ENCODE assay signal across 25 mouse cellular contexts in the genomic region with DNA sequence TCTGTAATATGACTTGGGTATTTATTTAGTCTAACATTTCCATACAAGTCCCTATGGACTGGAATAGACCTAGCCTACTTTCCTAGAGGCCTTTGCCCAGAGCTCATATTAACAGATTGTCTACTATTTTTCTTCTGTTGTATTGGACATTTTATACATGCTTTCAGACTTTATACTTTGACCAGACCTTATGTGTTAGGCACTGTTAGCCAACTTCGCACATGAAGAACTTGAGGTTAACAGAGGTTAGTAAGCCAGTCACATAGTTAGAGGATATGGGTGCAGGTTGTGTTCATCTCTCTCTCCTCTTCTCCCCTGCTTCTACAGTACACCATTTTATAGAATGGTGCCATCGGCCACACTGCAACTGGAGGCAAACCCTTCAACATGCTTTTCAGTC. TPM values are rescaled to one million over a fixed set of nuclear protein-coding genes. Genes with fewer than 3 reads are reported as not detected.
DNase-seq lines count a peak whose midpoint lies in the region; ATAC-seq and TF ChIP-seq lines count a peak whose summit lies in the region.
"Had no signal": no experiment of that assay in that cellular context is flagged by ENCODE, and none has a peak within 500 bp of the region (broad histone marks: within the 10 kb centered on the region; RNA-seq: fewer than 3 reads in every experiment).

No protein-coding gene starts in this region.

- intact Hi-C loops in gastrocnemius, adult 2 months (cut with DNase I): no loop called here
- intact Hi-C loops in left cerebral cortex, adult 2 months (cut with DNase I): loop anchor here (10.0 kb wide), 1 partner anchor 307 kb away; no protein-coding TSS in a partner anchor

- TF ChIP-seq POLR2A in cortical plate, adult 2 months (IDR thresholded peaks at IDR 0.05; ENCODE audit: extremely low read depth, insufficient read depth, low read length): no peak

- no peak overlapping the region for H3K4me2 ChIP-seq in stomach, postnatal 0 days (replicated peaks; ENCODE audit: low read depth)
- H3K4me2 ChIP-seq: embryonic facial prominence, embryonic 13.5 days; heart, embryonic 13.5 days; hindbrain, embryonic 15.5 days; liver, embryonic 13.5 days; lung, embryonic 14.5 days had no signal

- WGBS in stomach, postnatal 0 days: 89% methylated on average over 2 of the region's 2 CpGs

- H3K27ac ChIP-seq in gastrocnemius, adult 2 months: peak overlapping the region; percentile 78
- peak overlapping the region; percentile 81; the same call in 1 of the 2 replicates for H3K27ac ChIP-seq in left cerebral cortex, adult 2 months
- H3K27ac ChIP-seq in cortical plate, adult 2 months (ENCODE audit: insufficient read depth, low read length): peak overlapping the region; percentile 48; the same call in 1 of the 2 replicates
- H3K27ac ChIP-seq in stomach, postnatal 0 days (replicated peaks): no peak overlapping the region
- H3K27ac ChIP-seq: embryonic facial prominence, embryonic 13.5 days; heart, embryonic 13.5 days; hindbrain, embryonic 15.5 days; liver, embryonic 13.5 days had no signal

- H3K9me3 ChIP-seq in stomach, postnatal 0 days (ENCODE audit: control insufficient read depth, low read length): no peaks in the 10 kb centered on the region
- H3K9me3 ChIP-seq: embryonic facial prominence, embryonic 13.5 days; heart, embryonic 13.5 days; hindbrain, embryonic 15.5 days; liver, embryonic 13.5 days had no signal

- H3K4me1 ChIP-seq in cortical plate, adult 2 months (ENCODE audit: control insufficient read depth, insufficient read depth, low read length): peaks cover 3% of the 10 kb centered on the region
- no peaks in the 10 kb centered on the region for H3K4me1 ChIP-seq in stomach, postnatal 0 days (replicated peaks; ENCODE audit: control insufficient read depth, insufficient read depth)
- H3K4me1 ChIP-seq: heart, embryonic 13.5 days; hindbrain, embryonic 15.5 days; liver, embryonic 13.5 days had no signal

- H3K36me3 ChIP-seq in stomach, postnatal 0 days (ENCODE audit: control insufficient read depth, insufficient read depth, low read length): peaks cover 4% of the 10 kb centered on the region; the same call in 1 of the 2 replicates
- H3K36me3 ChIP-seq: hindbrain, embryonic 15.5 days had no signal

- peak overlapping the region; percentile 45 for H3K4me3 ChIP-seq in gastrocnemius, adult 2 months
- no peak overlapping the region for H3K4me3 ChIP-seq in left cerebral cortex, adult 2 months
- no peak overlapping the region for H3K4me3 ChIP-seq in cortical plate, adult 2 months (ENCODE audit: insufficient read depth, low read length)
- no peak overlapping the region for H3K4me3 ChIP-seq in stomach, postnatal 0 days (ENCODE audit: low read depth, low read length)
- H3K4me3 ChIP-seq: embryonic facial prominence, embryonic 13.5 days; erythroblast, embryonic 14.5 days; heart, embryonic 13.5 days; hindbrain, embryonic 15.5 days; liver, embryonic 13.5 days had no signal

- no peak overlapping the region for H3K9ac ChIP-seq in stomach, postnatal 0 days (ENCODE audit: low read length)
- H3K9ac ChIP-seq: embryonic facial prominence, embryonic 13.5 days; heart, embryonic 13.5 days; hindbrain, embryonic 15.5 days; liver, embryonic 13.5 days; lung, embryonic 14.5 days had no signal

- DNase-seq in gastrocnemius, adult 2 months: no peak
- no peak for DNase-seq in gastrocnemius, postnatal 4 days (ENCODE audit: low spot score in 2 of 2)
- DNase-seq in kidney, adult 9 months: peak; percentile 79
- no peak for DNase-seq in kidney, postnatal 14 days
- DNase-seq in left cerebral cortex, adult 2 months (ENCODE audit: extremely low spot score in 1 of 2, low spot score in 2 of 2): no peak
- no peak for DNase-seq in left cerebral cortex, adult 18-20 months (ENCODE audit: low spot score in 2 of 2)
- DNase-seq in stomach, postnatal 0 days (ENCODE audit: low spot score): no peak
- DNase-seq: cerebellum, adult 11 months; cerebellum, adult 9-10 months; cerebellum, postnatal 36 days; heart, postnatal 10 days; layer of hippocampus, postnatal 36 days; liver, embryonic 13.5 days; lung, embryonic 14.5 days; lung, postnatal 14 days; midbrain, embryonic 14.5 days; retina, postnatal 1 day; right cerebral cortex, postnatal 14 days had no signal

- no peak for TF ChIP-seq CTCF in gastrocnemius, adult 2 months (IDR thresholded peaks at IDR 0.05)
- no peak for TF ChIP-seq CTCF in left cerebral cortex, adult 2 months (IDR thresholded peaks at IDR 0.05)
- no peak for TF ChIP-seq CTCF in cortical plate, adult 2 months (IDR thresholded peaks at IDR 0.05; ENCODE audit: extremely low read depth, insufficient read depth, low read length)
- TF ChIP-seq CTCF in stomach, postnatal 0 days (IDR thresholded peaks at IDR 0.05; ENCODE audit: low read depth): no peak

- H3K27me3 ChIP-seq in stomach, postnatal 0 days (ENCODE audit: control insufficient read depth, insufficient read depth, low read length): no peaks in the 10 kb centered on the region
- H3K27me3 ChIP-seq: embryonic facial prominence, embryonic 13.5 days; heart, embryonic 13.5 days; hindbrain, embryonic 15.5 days; liver, embryonic 13.5 days had no signal

- ATAC-seq in stomach, postnatal 0 days (ENCODE audit: low FRiP score, low TSS enrichment): no peak
- ATAC-seq: forebrain, embryonic 16.5 days; inflammation-experienced regulatory T-cells, adult 6 months had no signal

- no peak for TF ChIP-seq EP300 in stomach, postnatal 0 days (optimal IDR thresholded peaks at IDR 0.05)

RNA-seq across cellular contexts. Expression of a gene that starts 38.8 kb away (rescaled TPM):
- total RNA-seq in gastrocnemius, adult 2 months (2021): 10 to 100 TPM in 1 of 2 experiments, 1 to 10 TPM in 1; 9.2 to 16.4 TPM
- 10 to 100 TPM; 13.9 to 16.3 TPM for total RNA-seq in gastrocnemius, postnatal 4 days (2021)
- total RNA-seq in left cerebral cortex, adult 2 months (2021): 10 to 100 TPM; 18.0 to 18.3 TPM
- 10 to 100 TPM; 17.2 to 21.9 TPM for total RNA-seq in left cerebral cortex, adult 18-20 months (2021)
- 16.0 and 18.1 TPM in 2 replicates for polyA plus RNA-seq in cortical plate, adult 2 months (2012; rRNA removed)
- polyA plus RNA-seq in stomach, postnatal 0 days (2015; fragmentation: Nextera tagmentation; extraction: Ambion mirVana): 22.2 and 24.0 TPM in 2 replicates
